Mouse (Mus musculus): Measurements from ENCODE around the gene Cc2d2b. TPM values are rescaled to one million over a fixed set of nuclear protein-coding genes. Genes with fewer than 3 reads are reported as not detected.

The Cc2d2b gene
- polyA plus RNA-seq, 1 experiment = 0.18 TPM

GRCm38 (mm10) chr19:40723516-40723915 lies 25.0 kb upstream of the Cc2d2b start:
- Histone ChIP-seq H3K9me3 (no peaks in the 10 kb centered on the region), H3K36me3 (replicated peaks; ENCODE audit: low read length) (no peaks in the 10 kb centered on the region), H3K4me3 (replicated peaks) (peak overlapping the region; percentile 65), H3K27me3 (replicated peaks) (peaks cover under 1% of the 10 kb centered on the region), H3K4me1 (peaks cover 52% of the 10 kb centered on the region)
- TF ChIP-seq GATA1 (IDR thresholded peaks at IDR 0.05; ENCODE audit: borderline replicate concordance, low read length) (no peak), FLI1 (IDR thresholded peaks at IDR 0.05; ENCODE audit: low read length) (no peak)

DNA sequence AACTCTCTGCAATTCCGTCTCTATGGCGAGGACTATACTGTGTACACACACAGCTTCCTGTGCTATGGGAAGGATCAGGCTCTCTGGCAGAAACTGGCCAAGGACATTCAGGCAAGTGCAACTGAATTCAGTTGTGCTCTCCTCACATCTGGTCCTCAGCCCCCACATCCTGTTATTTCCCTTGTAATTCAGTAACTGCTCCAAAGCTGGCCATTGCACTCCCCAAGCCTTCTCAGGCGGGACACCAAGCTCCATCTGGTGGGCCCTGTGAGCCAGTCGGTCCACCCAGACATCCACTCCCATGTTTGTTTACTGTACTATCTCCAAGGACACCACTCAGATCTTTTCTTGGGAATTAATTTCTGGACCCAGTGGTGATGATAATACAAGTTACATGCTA lies 22.4 kb upstream of the Cc2d2b start:
- H3K27me3 ChIP-seq (replicated peaks) = peaks cover 5% of the 10 kb centered on the region
- H3K36me3 ChIP-seq (replicated peaks; ENCODE audit: low read length) = no peaks in the 10 kb centered on the region
- no peak overlapping the region for H3K4me3 ChIP-seq (replicated peaks)
- peaks cover 55% of the 10 kb centered on the region for H3K4me1 ChIP-seq
- no peaks in the 10 kb centered on the region for H3K9me3 ChIP-seq
- no peak for TF ChIP-seq FLI1 (IDR thresholded peaks at IDR 0.05; ENCODE audit: low read length)
- no peak for TF ChIP-seq GATA1 (IDR thresholded peaks at IDR 0.05; ENCODE audit: borderline replicate concordance, low read length)

DNA sequence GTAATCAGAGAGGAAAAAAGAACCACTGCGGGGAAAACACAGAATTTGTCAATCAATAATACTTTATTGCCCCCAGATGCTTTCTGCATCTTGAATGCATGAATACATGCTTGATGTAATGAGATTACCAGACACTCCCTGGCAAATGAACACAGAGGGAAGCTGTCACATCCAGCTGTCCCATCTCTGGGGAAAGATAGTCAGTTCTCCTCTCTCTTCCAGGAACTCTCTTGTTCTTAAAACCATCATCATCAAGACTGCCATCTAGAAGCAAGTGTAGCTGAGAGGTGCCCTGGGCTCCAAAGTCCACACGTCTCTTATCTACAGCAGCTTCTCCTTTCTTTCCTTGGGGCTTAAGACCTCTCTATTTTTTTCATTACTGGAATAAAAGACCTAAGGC lies 21.9 kb upstream of the Cc2d2b start:
- H3K4me1 ChIP-seq = peaks cover 55% of the 10 kb centered on the region
- TF ChIP-seq FLI1 (IDR thresholded peaks at IDR 0.05; ENCODE audit: low read length) (no peak), GATA1 (IDR thresholded peaks at IDR 0.05; ENCODE audit: borderline replicate concordance, low read length) (no peak)
- H3K36me3 ChIP-seq (replicated peaks; ENCODE audit: low read length) = no peaks in the 10 kb centered on the region
- no peaks in the 10 kb centered on the region for H3K9me3 ChIP-seq
- H3K4me3 ChIP-seq (replicated peaks) = no peak overlapping the region
- H3K27me3 ChIP-seq (replicated peaks) = peaks cover 5% of the 10 kb centered on the region

- H3K4me1 ChIP-seq = peaks cover 48% of the 10 kb centered on the region
- peaks cover 5% of the 10 kb centered on the region for H3K27me3 ChIP-seq (replicated peaks)
- TF ChIP-seq FLI1 (IDR thresholded peaks at IDR 0.05; ENCODE audit: low read length) (no peak), GATA1 (IDR thresholded peaks at IDR 0.05; ENCODE audit: borderline replicate concordance, low read length) (no peak)
- H3K36me3 ChIP-seq (replicated peaks; ENCODE audit: low read length) = no peaks in the 10 kb centered on the region
- no peaks in the 10 kb centered on the region for H3K9me3 ChIP-seq
- H3K4me3 ChIP-seq (replicated peaks) = no peak overlapping the region
Observed at GRCm38 (mm10) chr19:40728213-40728612, 20.3 kb upstream of the Cc2d2b start.

GRCm38 (mm10) chr19:40728732-40729420 lies 19.7 kb upstream of the Cc2d2b start:
- Histone ChIP-seq H3K4me1 (peaks cover 42% of the 10 kb centered on the region), H3K4me3 (replicated peaks) (peak overlapping the region; percentile 56), H3K9me3 (no peaks in the 10 kb centered on the region), H3K27me3 (replicated peaks) (peaks cover 5% of the 10 kb centered on the region), H3K36me3 (replicated peaks; ENCODE audit: low read length) (no peaks in the 10 kb centered on the region)
- TF ChIP-seq FLI1 (IDR thresholded peaks at IDR 0.05; ENCODE audit: low read length) (no peak), GATA1 (IDR thresholded peaks at IDR 0.05; ENCODE audit: borderline replicate concordance, low read length) (no peak)

DNA sequence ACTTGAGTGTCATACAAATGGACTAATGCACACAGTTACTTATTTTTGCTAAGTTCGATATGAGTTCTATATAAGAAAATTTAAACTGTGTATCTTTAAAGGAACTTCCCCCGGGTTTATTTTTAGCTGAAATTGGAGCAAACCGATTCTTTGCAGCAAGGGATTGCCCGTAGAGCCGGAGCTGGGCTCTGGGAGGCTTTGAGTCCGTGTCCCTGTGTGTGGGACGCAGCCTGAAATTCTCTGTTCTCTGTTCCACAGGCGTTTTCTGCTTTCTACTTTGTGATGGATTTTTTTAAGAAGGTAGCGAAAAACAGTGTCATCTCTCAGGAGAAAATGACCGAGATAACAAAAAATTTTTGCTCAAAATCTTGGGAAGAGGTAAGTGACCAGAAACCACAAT lies 15.1 kb upstream of the Cc2d2b start:
- Histone ChIP-seq H3K27me3 (replicated peaks) (peaks cover 5% of the 10 kb centered on the region), H3K4me3 (replicated peaks) (no peak overlapping the region), H3K36me3 (replicated peaks; ENCODE audit: low read length) (no peaks in the 10 kb centered on the region), H3K9me3 (no peaks in the 10 kb centered on the region), H3K4me1 (peaks cover 31% of the 10 kb centered on the region)
- TF ChIP-seq GATA1 (IDR thresholded peaks at IDR 0.05; ENCODE audit: borderline replicate concordance, low read length) (no peak), FLI1 (IDR thresholded peaks at IDR 0.05; ENCODE audit: low read length) (no peak)

DNA sequence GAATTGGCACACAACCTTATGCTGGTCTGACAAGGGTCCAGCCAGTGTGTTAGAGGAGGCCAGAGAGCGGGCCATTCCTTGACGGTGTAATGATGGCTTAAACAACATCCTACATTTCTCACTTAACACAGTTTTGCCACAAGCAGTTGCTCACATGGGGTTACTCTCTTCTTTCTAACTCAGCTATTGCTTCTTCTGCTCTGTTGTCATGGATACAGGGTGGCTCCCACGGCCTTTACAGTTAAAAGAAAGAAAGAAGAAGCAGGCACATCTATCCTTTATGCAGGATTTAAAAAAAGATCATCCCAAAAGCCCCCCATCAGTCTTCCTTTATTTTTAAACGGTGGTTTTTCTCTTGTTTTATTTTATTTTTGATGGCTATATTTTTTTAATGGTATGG lies 14.7 kb upstream of the Cc2d2b start:
- TF ChIP-seq GATA1 (IDR thresholded peaks at IDR 0.05; ENCODE audit: borderline replicate concordance, low read length) (no peak), FLI1 (IDR thresholded peaks at IDR 0.05; ENCODE audit: low read length) (no peak)
- Histone ChIP-seq H3K4me1 (peaks cover 31% of the 10 kb centered on the region), H3K36me3 (replicated peaks; ENCODE audit: low read length) (peaks cover 2% of the 10 kb centered on the region), H3K4me3 (replicated peaks) (no peak overlapping the region), H3K9me3 (no peaks in the 10 kb centered on the region), H3K27me3 (replicated peaks) (peaks cover 3% of the 10 kb centered on the region)

GRCm38 (mm10) chr19:40736680-40737512 lies 11.7 kb upstream of the Cc2d2b start:
- peaks cover 7% of the 10 kb centered on the region for H3K36me3 ChIP-seq (replicated peaks; ENCODE audit: low read length)
- H3K9me3 ChIP-seq = no peaks in the 10 kb centered on the region
- H3K4me1 ChIP-seq = peaks cover 30% of the 10 kb centered on the region

GRCm38 (mm10) chr19:40737613-40738012 lies 10.9 kb upstream of the Cc2d2b start:
- Histone ChIP-seq H3K36me3 (replicated peaks; ENCODE audit: low read length) (peaks cover 7% of the 10 kb centered on the region), H3K4me1 (peaks cover 32% of the 10 kb centered on the region)
- no peak for TF ChIP-seq FLI1 (IDR thresholded peaks at IDR 0.05; ENCODE audit: low read length)
- TF ChIP-seq GATA1 (IDR thresholded peaks at IDR 0.05; ENCODE audit: borderline replicate concordance, low read length) = no peak

More at GRCm38 (mm10) chr19:40736680-40737512, 11.7 kb upstream of the Cc2d2b start:
- TF ChIP-seq GATA1 (IDR thresholded peaks at IDR 0.05; ENCODE audit: borderline replicate concordance, low read length) (no peak), FLI1 (IDR thresholded peaks at IDR 0.05; ENCODE audit: low read length) (no peak)
- Histone ChIP-seq H3K27me3 (replicated peaks) (no peaks in the 10 kb centered on the region), H3K4me3 (replicated peaks) (peak overlapping the region; percentile 76)

More at GRCm38 (mm10) chr19:40737613-40738012, 10.9 kb upstream of the Cc2d2b start:
- Histone ChIP-seq H3K4me3 (replicated peaks) (no peak overlapping the region), H3K27me3 (replicated peaks) (no peaks in the 10 kb centered on the region), H3K9me3 (no peaks in the 10 kb centered on the region)

Data from megakaryocyte, embryonic 14.5 days (primary cell).